Mouse (Mus musculus) heart, embryonic 12.5 days (tissue): Measurements from ENCODE around the gene Wdr61. TPM values are rescaled to one million over a fixed set of nuclear protein-coding genes. Genes with fewer than 3 reads are reported as not detected.
A peak's percentile ranks its signal among the peaks of the same experiment; 100 is the strongest.

Experiments
- ATAC-seq: fragments of 200-750 bp; cut with Nextera tagmentation; 2 replicates; pipeline ENCODE4 v1.8.0; 2017; ENCODE audit warnings: moderate TSS enrichment, moderate library complexity; ENCODE audit not compliant: insufficient number of reproducible peaks, low FRiP score
- H3K27ac ChIP-seq: fragments of 300-500 bp; sonication (generic); 2 replicates; pipeline ENCODE4 v1.5.1; 2016; ENCODE audit warnings: mild to moderate bottlenecking, moderate library complexity; ENCODE audit not compliant: poor library complexity, severe bottlenecking
- H3K27me3 ChIP-seq: fragments of 300-500 bp; sonication (generic); replicated peaks from 2 replicates; pipeline ENCODE4 v1.6.1; 2016; ENCODE audit warnings: mild to moderate bottlenecking, moderate library complexity
- H3K36me3 ChIP-seq: fragments of 300-500 bp; sonication (generic); 2 replicates; pipeline ENCODE4 v1.6.1; 2016; ENCODE audit warnings: mild to moderate bottlenecking, moderate library complexity
- H3K4me1 ChIP-seq: fragments of 300-500 bp; sonication (generic); replicated peaks from 2 replicates; pipeline ENCODE4 v1.6.1; 2016; ENCODE audit warnings: mild to moderate bottlenecking
- H3K4me2 ChIP-seq: fragments of 300-500 bp; sonication (generic); 2 replicates; pipeline ENCODE4 v1.6.1; 2016; ENCODE audit warnings: mild to moderate bottlenecking, moderate library complexity
- H3K4me3 ChIP-seq: fragments of 300-500 bp; sonication (generic); 2 replicates; pipeline ENCODE4 v1.5.1; 2016; ENCODE audit warnings: mild to moderate bottlenecking
- H3K9ac ChIP-seq: fragments of 300-500 bp; sonication (generic); 2 replicates; pipeline ENCODE4 v1.6.1; 2016; ENCODE audit warnings: mild to moderate bottlenecking, moderate library complexity
- H3K9me3 ChIP-seq: fragments of 300-500 bp; sonication (generic); replicated peaks from 2 replicates; pipeline ENCODE4 v1.6.1; 2016; ENCODE audit warnings: mild to moderate bottlenecking, moderate library complexity
- WGBS: fragments of 180-500 bp; shearing (Covaris S2); methylation state at CpG from one replicate; pipeline ENCODE4 v1.1.7; 2016; 5-methylcytosine and 5-hydroxymethylcytosine counted together
- polyA plus RNA-seq: library from polyadenylated mRNA; unstranded; fragments of >200 nt; fragmentation: Nextera tagmentation; extraction: Ambion mirVana; gene quantifications from 2 replicates; pipeline ENCODE4 v1.2.1, GENCODE M21; 2016

Gene Wdr61
- polyA plus RNA-seq, 1 experiment from 2014 or later: 101 TPM

- WGBS: 75% methylated on average over 11 of the region's 11 CpGs
- 0 out of 2 replicates have a peak, but pooled peaks cover 3% of the 10 kb centered on the region for H3K9me3 ChIP-seq
- no peaks in the 10 kb centered on the region for H3K4me1 ChIP-seq
- no peaks in the 10 kb centered on the region for H3K36me3 ChIP-seq
- peaks cover 41% of the 10 kb centered on the region for H3K27me3 ChIP-seq
- no peak overlapping the region for H3K4me2 ChIP-seq
- H3K27ac ChIP-seq: no peak overlapping the region
- ATAC-seq: no peak
- no peak overlapping the region for H3K9ac ChIP-seq
- H3K4me3 ChIP-seq: no peak overlapping the region
Observed at GRCm38 (mm10) chr9:54752944-54753295, 18.6 kb upstream of the Wdr61 start.

GRCm38 (mm10) chr9:54752201-54752943 is 18.1 kb upstream of the Wdr61 start:
- Histone ChIP-seq H3K4me3 (no peak overlapping the region), H3K9me3 (0 out of 2 replicates have a peak, but pooled peaks cover 3% of the 10 kb centered on the region), H3K4me2 (no peak overlapping the region), H3K36me3 (no peaks in the 10 kb centered on the region), H3K27me3 (peaks cover 41% of the 10 kb centered on the region), H3K9ac (no peak overlapping the region), H3K27ac (no peak overlapping the region), H3K4me1 (no peaks in the 10 kb centered on the region)
- no peak for ATAC-seq
- WGBS: 48% methylated on average over 21 of the region's 21 CpGs

DNA sequence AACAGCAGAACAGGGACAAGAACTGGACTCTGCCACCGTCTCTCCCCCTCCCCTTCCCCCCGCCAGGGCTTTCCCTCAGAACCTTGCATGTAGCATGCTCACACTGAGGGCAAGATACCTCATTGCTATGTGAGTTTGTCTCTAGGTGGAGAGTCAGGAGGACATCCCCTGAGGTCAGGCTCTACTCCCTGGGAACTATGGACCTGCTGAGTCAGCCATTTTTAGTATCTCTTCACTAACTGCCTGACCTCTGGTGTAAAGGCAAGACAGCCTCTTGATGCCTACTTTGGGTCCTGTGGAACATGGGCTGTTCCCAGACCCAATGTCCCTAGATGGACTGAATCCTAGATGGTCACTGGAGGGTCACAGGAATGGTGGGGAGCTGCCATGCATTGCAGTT is 17.4 kb upstream of the Wdr61 start:
- Histone ChIP-seq H3K9me3 (no peaks in the 10 kb centered on the region), H3K27me3 (peaks cover 41% of the 10 kb centered on the region), H3K4me2 (no peak overlapping the region), H3K27ac (no peak overlapping the region), H3K4me1 (no peaks in the 10 kb centered on the region), H3K4me3 (no peak overlapping the region), H3K9ac (no peak overlapping the region), H3K36me3 (no peaks in the 10 kb centered on the region)
- 87% methylated on average over 2 of the region's 2 CpGs for WGBS
- ATAC-seq: no peak

DNA sequence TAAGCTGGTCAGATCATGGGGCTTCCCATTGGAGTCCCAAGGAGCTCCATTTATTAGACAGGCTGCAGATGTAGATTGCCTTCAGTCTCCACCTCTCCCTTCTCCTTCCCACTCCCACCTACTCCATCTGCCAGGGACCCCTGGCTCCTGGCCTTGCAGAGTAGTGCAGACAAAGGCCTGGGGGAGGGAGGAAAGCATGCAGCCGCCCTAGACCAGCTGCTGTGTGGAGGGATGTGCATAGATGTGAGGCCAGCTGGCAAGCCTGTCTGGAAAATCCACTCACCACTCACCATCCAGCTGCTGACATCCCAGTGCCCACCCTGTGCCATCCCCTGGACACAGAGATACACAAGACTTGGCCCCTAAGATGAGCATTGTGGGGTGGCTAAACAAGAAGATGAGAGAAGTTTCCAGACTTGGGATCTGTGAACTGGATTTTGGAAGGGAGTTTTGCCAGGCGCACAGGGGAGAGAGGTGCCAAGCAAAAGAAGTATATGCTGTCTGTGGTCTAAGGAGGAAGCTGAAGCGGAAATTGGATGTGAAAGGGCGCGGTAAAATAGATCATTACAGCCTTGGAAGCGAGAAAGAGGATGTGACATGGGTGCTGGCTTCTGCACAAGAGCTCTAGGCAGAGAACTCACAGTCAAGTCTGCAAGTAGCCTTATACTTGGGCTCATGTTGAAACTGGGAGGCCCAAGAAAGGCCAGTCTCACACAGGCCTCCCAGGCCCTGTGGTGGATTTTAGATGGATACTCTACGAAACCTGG is 16.1 kb upstream of the Wdr61 start:
- Histone ChIP-seq H3K27ac (no peak overlapping the region), H3K27me3 (peaks cover 38% of the 10 kb centered on the region), H3K4me2 (no peak overlapping the region), H3K4me1 (no peaks in the 10 kb centered on the region), H3K9me3 (no peaks in the 10 kb centered on the region), H3K36me3 (no peaks in the 10 kb centered on the region), H3K4me3 (no peak overlapping the region), H3K9ac (no peak overlapping the region)
- no peak for ATAC-seq
- WGBS: 75% methylated on average over 7 of the region's 7 CpGs

GRCm38 (mm10) chr9:54745740-54746370 is 11.5 kb upstream of the Wdr61 start:
- no peak for ATAC-seq

GRCm38 (mm10) chr9:54743891-54744290 is 9.6 kb upstream of the Wdr61 start:
- no peak overlapping the region for H3K4me3 ChIP-seq
- H3K27me3 ChIP-seq: peaks cover 11% of the 10 kb centered on the region; the same call in 1 of the 2 replicates
- ATAC-seq: no peak
- no peaks in the 10 kb centered on the region for H3K36me3 ChIP-seq
- no peaks in the 10 kb centered on the region for H3K9me3 ChIP-seq
- no peak overlapping the region for H3K27ac ChIP-seq
- H3K4me1 ChIP-seq: 0 out of 2 replicates have a peak, but pooled peaks cover 4% of the 10 kb centered on the region
- no peak overlapping the region for H3K4me2 ChIP-seq
- no peak overlapping the region for H3K9ac ChIP-seq
- 62% methylated on average over 4 of the region's 4 CpGs for WGBS

More at GRCm38 (mm10) chr9:54745740-54746370, 11.5 kb upstream of the Wdr61 start:
- Histone ChIP-seq H3K27ac (no peak overlapping the region), H3K9me3 (no peaks in the 10 kb centered on the region), H3K36me3 (no peaks in the 10 kb centered on the region), H3K27me3 (peaks cover 11% of the 10 kb centered on the region; the same call in 1 of the 2 replicates), H3K4me2 (no peak overlapping the region), H3K4me3 (no peak overlapping the region), H3K9ac (no peak overlapping the region), H3K4me1 (no peaks in the 10 kb centered on the region)
- 66% methylated on average over 13 of the region's 13 CpGs for WGBS

DNA sequence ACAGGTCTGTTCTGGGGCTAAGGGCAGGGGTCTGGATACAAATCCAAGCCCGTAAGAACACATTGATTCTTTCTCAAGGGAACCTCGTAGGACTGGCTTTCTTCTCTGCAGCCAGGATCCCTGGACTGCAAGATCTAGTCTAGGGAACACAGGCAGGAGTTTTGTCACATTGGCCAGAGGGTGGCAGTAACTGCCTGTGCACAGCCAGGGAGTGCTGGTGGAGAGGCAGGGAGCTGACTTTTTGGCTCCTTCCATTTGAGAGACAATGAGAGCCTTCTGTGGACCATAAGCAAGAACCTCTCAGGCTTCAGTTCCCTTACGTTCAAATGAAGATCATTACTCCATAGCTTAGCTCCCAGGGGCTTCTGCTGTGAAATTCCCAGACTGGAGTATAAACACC is 4.1 kb upstream of the Wdr61 start:
- H3K4me1 ChIP-seq: peaks cover 17% of the 10 kb centered on the region
- peaks cover 11% of the 10 kb centered on the region; the same call in 1 of the 2 replicates for H3K27me3 ChIP-seq
- no peak overlapping the region for H3K9ac ChIP-seq
- H3K9me3 ChIP-seq: no peaks in the 10 kb centered on the region
- no peak overlapping the region for H3K4me2 ChIP-seq
- no peak overlapping the region for H3K4me3 ChIP-seq
- H3K36me3 ChIP-seq: no peaks in the 10 kb centered on the region
- no peak for ATAC-seq
- no peak overlapping the region for H3K27ac ChIP-seq
- WGBS: 20% methylated on average over 3 of the region's 3 CpGs

DNA sequence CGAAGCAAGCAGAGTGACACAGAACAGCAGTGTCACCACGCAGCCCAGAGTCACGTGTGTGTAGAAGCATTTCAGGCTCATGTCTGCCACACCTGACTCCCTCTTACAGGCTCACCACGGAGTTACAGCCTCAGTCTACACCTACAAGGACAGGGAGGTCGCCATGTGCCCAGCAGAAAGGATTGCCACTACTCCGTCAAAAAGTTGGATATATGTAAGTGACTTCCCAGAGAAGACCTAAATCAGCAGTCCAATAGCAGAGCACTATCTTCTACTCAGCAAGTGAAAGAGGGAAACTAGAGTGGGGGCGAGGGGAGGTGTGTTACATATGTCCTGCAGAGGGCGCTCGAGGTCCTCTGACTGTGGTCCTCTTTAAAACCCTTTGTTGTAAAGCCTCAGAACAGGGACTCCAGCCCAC is 2.0 kb upstream of the Wdr61 start:
- H3K27me3 ChIP-seq: peaks cover 4% of the 10 kb centered on the region; the same call in 1 of the 2 replicates
- H3K4me3 ChIP-seq: peak overlapping the region; percentile 14
- no peaks in the 10 kb centered on the region for H3K9me3 ChIP-seq
- no peak overlapping the region for H3K9ac ChIP-seq
- H3K36me3 ChIP-seq: no peaks in the 10 kb centered on the region
- ATAC-seq: no peak
- WGBS: 11% methylated on average over 9 of the region's 9 CpGs
- H3K4me2 ChIP-seq: peak overlapping the region; percentile 46
- peaks cover 24% of the 10 kb centered on the region for H3K4me1 ChIP-seq
- H3K27ac ChIP-seq: no peak overlapping the region

GRCm38 (mm10) chr9:54734639-54735252 is 427 bp upstream of the Wdr61 start:
- Histone ChIP-seq H3K4me1 (peaks cover 20% of the 10 kb centered on the region), H3K4me2 (peak overlapping the region; percentile 88), H3K27me3 (no peaks in the 10 kb centered on the region), H3K9ac (0 out of 2 replicates have a peak overlapping the region, but pooled peaks have one; percentile 24), H3K27ac (no peak overlapping the region), H3K9me3 (no peaks in the 10 kb centered on the region), H3K4me3 (peak overlapping the region; percentile 75), H3K36me3 (peaks cover 2% of the 10 kb centered on the region; the same call in 1 of the 2 replicates)
- 21% methylated on average over 11 of the region's 11 CpGs for WGBS
- ATAC-seq: no peak

DNA sequence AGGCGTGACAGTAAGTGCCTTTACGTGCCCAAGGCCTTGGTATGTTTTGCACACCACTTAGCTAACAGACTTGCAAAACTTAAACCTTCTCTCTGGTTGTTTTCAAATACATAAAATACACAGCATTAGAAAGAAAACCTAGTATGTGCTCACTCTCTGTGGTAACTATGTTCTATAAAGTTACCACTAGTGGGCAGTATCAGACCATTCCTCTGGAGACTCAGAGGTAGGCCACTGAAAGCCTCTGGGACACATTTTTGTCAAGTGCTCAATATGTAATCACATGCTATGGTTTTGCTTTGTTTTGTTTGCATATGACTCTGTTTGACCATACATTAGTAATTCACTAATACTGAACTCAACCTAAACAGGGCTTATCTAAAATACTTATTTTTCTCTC is 2.2 kb downstream of the Wdr61 start:
- no peak for ATAC-seq
- WGBS: 95% methylated on average over 2 of the region's 2 CpGs
- Histone ChIP-seq H3K9ac (no peak overlapping the region), H3K27me3 (no peaks in the 10 kb centered on the region), H3K36me3 (peaks cover 28% of the 10 kb centered on the region), H3K4me2 (no peak overlapping the region), H3K9me3 (no peaks in the 10 kb centered on the region), H3K27ac (no peak overlapping the region), H3K4me3 (no peak overlapping the region), H3K4me1 (peaks cover 20% of the 10 kb centered on the region)

DNA sequence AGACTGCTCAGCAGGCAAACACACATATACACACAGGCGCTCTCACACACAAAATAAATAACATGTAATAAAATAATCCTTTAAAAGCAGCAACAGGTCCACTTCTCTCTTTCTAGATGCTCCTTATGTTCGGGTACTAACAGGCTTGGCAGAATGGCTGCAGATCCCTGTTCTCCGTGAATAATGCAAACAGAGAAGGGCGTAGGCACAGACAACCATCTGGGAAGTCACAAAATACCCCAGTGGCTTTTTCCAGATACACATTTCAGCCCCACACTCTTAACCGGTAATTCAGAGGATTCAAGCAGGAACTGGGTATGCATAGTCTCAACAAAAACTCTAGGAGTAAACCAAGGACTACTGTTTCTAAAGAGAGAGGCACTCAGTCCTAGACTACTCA is 8.0 kb downstream of the Wdr61 start:
- Histone ChIP-seq H3K4me2 (no peak overlapping the region), H3K27ac (no peak overlapping the region), H3K27me3 (no peaks in the 10 kb centered on the region), H3K36me3 (peaks cover 82% of the 10 kb centered on the region), H3K4me1 (no peaks in the 10 kb centered on the region), H3K4me3 (no peak overlapping the region), H3K9ac (no peak overlapping the region), H3K9me3 (no peaks in the 10 kb centered on the region)
- 86% methylated on average over 5 of the region's 5 CpGs for WGBS
- ATAC-seq: no peak
